Mouse (Mus musculus) myocyte (in vitro differentiated cells): Measurements from ENCODE around the gene Slc25a19.

Source experiments
- CEBPB ChIP-seq: IDR thresholded peaks from 2 replicates; pipeline ENCODE4 v1.6.1; 2011; ENCODE audit warnings: mild to moderate bottlenecking, moderate library complexity; ENCODE audit not compliant: poor library complexity, insufficient read depth, severe bottlenecking
- POLR2A ChIP-seq: IDR thresholded peaks from one replicate; pipeline ENCODE4 v1.6.1; 2011; ENCODE audit warnings: low read depth, mild to moderate bottlenecking, control low read depth, moderate library complexity; ENCODE audit not compliant: insufficient read length
- USF1 ChIP-seq: IDR thresholded peaks from one replicate; pipeline ENCODE4 v1.6.1; 2011; ENCODE audit warnings: low read depth, mild to moderate bottlenecking, control low read depth, moderate library complexity

GRCm38 (mm10) chr11:115672226-115672987, 44.3 kb upstream of the Slc25a19 start:
- TF ChIP-seq POLR2A (no peak), USF1 (no peak), CEBPB (no peak)
